Mouse (Mus musculus) ES-E14 (cell line): Measurements from ENCODE around the gene Vps26c. TPM values are rescaled to one million over a fixed set of nuclear protein-coding genes. Genes with fewer than 3 reads are reported as not detected.

Source experiments
- DNase-seq: peaks from one replicate; pipeline ENCODE4 v3.0.0-alpha.2; 2013; ENCODE audit warnings: low read depth, low spot score
- H3K27ac ChIP-seq: 2 replicates; pipeline ENCODE4 v1.5.1; 2012; ENCODE audit warnings: low read depth, mild to moderate bottlenecking, low read length, moderate library complexity, mixed read lengths; ENCODE audit not compliant: poor library complexity, insufficient read depth, severe bottlenecking
- H3K36me3 ChIP-seq: 2 replicates; pipeline ENCODE4 v1.6.1; 2012; ENCODE audit warnings: mild to moderate bottlenecking, low read length, moderate library complexity, mixed read lengths; ENCODE audit not compliant: control insufficient read depth, poor library complexity, insufficient read depth, severe bottlenecking
- H3K4me1 ChIP-seq, 2 experiments: fragments of 150-350 bp in 1 of 2; sonication (generic) in 1 of 2; 2 replicates each; pipeline ENCODE4 v1.6.1; 2012; ENCODE audit warnings: low read length in 2 of 2, mild to moderate bottlenecking in 1 of 2, mixed read lengths in 1 of 2; ENCODE audit not compliant: control insufficient read depth in 2 of 2, insufficient read depth in 2 of 2, poor library complexity in 1 of 2
- H3K4me3 ChIP-seq, 2 experiments: fragments of 150-350 bp in 1 of 2; sonication (generic) in 1 of 2; 2 replicates each; pipeline ENCODE4 v1.5.1; 2012; ENCODE audit warnings: low read length in 2 of 2, low read depth in 1 of 2, mild to moderate bottlenecking in 1 of 2, mixed read lengths in 1 of 2; ENCODE audit not compliant: insufficient read depth in 1 of 2, poor library complexity in 1 of 2, severe bottlenecking in 1 of 2
- H3K9ac ChIP-seq: 2 replicates; pipeline ENCODE4 v1.6.1; 2012; ENCODE audit warnings: low read depth, mild to moderate bottlenecking, low read length, mixed read lengths; ENCODE audit not compliant: poor library complexity, insufficient read depth, severe bottlenecking
- H3K9me3 ChIP-seq: fragments of 150-350 bp; sonication (generic); 2 replicates; pipeline ENCODE4 v1.6.1; 2012; ENCODE audit warnings: low read depth, mild to moderate bottlenecking, low read length; ENCODE audit not compliant: control insufficient read depth, insufficient read depth
- CHD2 ChIP-seq: IDR thresholded peaks from 2 replicates; pipeline ENCODE4 v1.6.1; 2014; ENCODE audit warnings: mild to moderate bottlenecking, low read depth, low read length, inconsistent platforms
- HCFC1 ChIP-seq: IDR thresholded peaks from 2 replicates; pipeline ENCODE4 v1.6.1; 2012; ENCODE audit warnings: low read length, inconsistent platforms, borderline replicate concordance; ENCODE audit not compliant: insufficient read depth
- MAFK ChIP-seq: IDR thresholded peaks from 2 replicates; pipeline ENCODE4 v1.6.1; 2014; ENCODE audit warnings: mild to moderate bottlenecking, low read depth, low read length, inconsistent platforms; ENCODE audit not compliant: insufficient read depth
- ZC3H11A ChIP-seq: IDR thresholded peaks from 2 replicates; pipeline ENCODE4 v1.6.1; 2012; ENCODE audit warnings: low read depth, mild to moderate bottlenecking, inconsistent platforms, low read length, borderline replicate concordance
- ZNF384 ChIP-seq: IDR thresholded peaks from 2 replicates; pipeline ENCODE4 v1.6.1; 2012; ENCODE audit warnings: low read depth, low read length, inconsistent platforms
- in situ Hi-C, 2 experiments: fragments of 600-800 bp; cut with MboI; formaldehyde crosslinking; loops; one replicate each; pipeline ENCODE4 v1.15.1; 2025; ENCODE audit warnings: low sequenced_read_pairs in 2 of 2, inconsistent platforms in 1 of 2; ENCODE audit not compliant: unreplicated experiment in 2 of 2
- total RNA-seq: library from RNA; depleted of rRNA; stranded (reverse); fragments of 300-350 nt; gene quantifications from 2 replicates; pipeline ENCODE4 v1.2.3, GENCODE M21; 2012

The Vps26c gene
- total RNA-seq, 1 experiment: 28.7 TPM

- no peak for DNase-seq
- Histone ChIP-seq H3K4me1 (no peaks in the 10 kb centered on the region; a peak in 1 of 4 replicates), H3K4me3 (no peak overlapping the region), H3K36me3 (no peaks in the 10 kb centered on the region), H3K9ac (no peak overlapping the region), H3K27ac (no peak overlapping the region), H3K9me3 (no peaks in the 10 kb centered on the region)
- in situ Hi-C loops: no loop called here
- TF ChIP-seq ZC3H11A: no peak
- no peak for TF ChIP-seq CHD2
- TF ChIP-seq MAFK: no peak
- no peak for TF ChIP-seq HCFC1
- no peak for TF ChIP-seq ZNF384
These were observed 34.0 kb upstream of the Vps26c start for GRCm38 (mm10) chr16:94560618-94561017.

GRCm38 (mm10) chr16:94559782-94560181, 33.2 kb upstream of the Vps26c start:
- H3K9ac ChIP-seq: no peak overlapping the region
- no peaks in the 10 kb centered on the region for H3K9me3 ChIP-seq
- in situ Hi-C loops: no loop called here
- TF ChIP-seq HCFC1 (no peak), MAFK (no peak), ZC3H11A (no peak), ZNF384 (no peak), CHD2 (no peak)
- no peak overlapping the region for H3K4me3 ChIP-seq
- H3K4me1 ChIP-seq: no peaks in the 10 kb centered on the region; a peak in 1 of 4 replicates
- no peaks in the 10 kb centered on the region for H3K36me3 ChIP-seq
- no peak overlapping the region for H3K27ac ChIP-seq
- DNase-seq: no peak

GRCm38 (mm10) chr16:94559282-94559681, 32.7 kb upstream of the Vps26c start:
- TF ChIP-seq HCFC1 (no peak), MAFK (no peak), ZC3H11A (no peak), ZNF384 (no peak), CHD2 (no peak)
- H3K4me3 ChIP-seq: no peak overlapping the region
- in situ Hi-C loops: no loop called here
- no peaks in the 10 kb centered on the region for H3K36me3 ChIP-seq
- no peaks in the 10 kb centered on the region for H3K9me3 ChIP-seq
- DNase-seq: no peak
- H3K9ac ChIP-seq: no peak overlapping the region
- no peaks in the 10 kb centered on the region; a peak in 1 of 4 replicates for H3K4me1 ChIP-seq
- H3K27ac ChIP-seq: no peak overlapping the region

- H3K9me3 ChIP-seq: no peaks in the 10 kb centered on the region
- in situ Hi-C loops: no loop called here
- H3K36me3 ChIP-seq: no peaks in the 10 kb centered on the region
- no peak overlapping the region for H3K9ac ChIP-seq
- no peak overlapping the region for H3K4me3 ChIP-seq
- peaks cover 0 to 3% of the 10 kb centered on the region in 2 experiments; a peak in 1 of 4 replicates for H3K4me1 ChIP-seq
- H3K27ac ChIP-seq: no peak overlapping the region
- TF ChIP-seq HCFC1 (no peak), CHD2 (no peak), MAFK (no peak), ZC3H11A (no peak), ZNF384 (no peak)
- no peak for DNase-seq
These were observed 29.6 kb upstream of the Vps26c start for GRCm38 (mm10) chr16:94556228-94556627.

GRCm38 (mm10) chr16:94555346-94555745, 28.7 kb upstream of the Vps26c start:
- DNase-seq: no peak
- Histone ChIP-seq H3K9ac (no peak overlapping the region; the same call in 1 of the 2 replicates), H3K36me3 (no peaks in the 10 kb centered on the region), H3K9me3 (no peaks in the 10 kb centered on the region), H3K27ac (no peak overlapping the region), H3K4me3 (no peak overlapping the region), H3K4me1 (peaks cover under 1 to 3% of the 10 kb centered on the region in 2 experiments; a peak in 2 of 4 replicates)
- TF ChIP-seq CHD2: no peak
- TF ChIP-seq MAFK: no peak
- TF ChIP-seq ZC3H11A: no peak
- no peak for TF ChIP-seq ZNF384
- no peak for TF ChIP-seq HCFC1
- in situ Hi-C loops: no loop called here
